ENCODE assay signal across 1 mouse cellular context in the genomic region with DNA sequence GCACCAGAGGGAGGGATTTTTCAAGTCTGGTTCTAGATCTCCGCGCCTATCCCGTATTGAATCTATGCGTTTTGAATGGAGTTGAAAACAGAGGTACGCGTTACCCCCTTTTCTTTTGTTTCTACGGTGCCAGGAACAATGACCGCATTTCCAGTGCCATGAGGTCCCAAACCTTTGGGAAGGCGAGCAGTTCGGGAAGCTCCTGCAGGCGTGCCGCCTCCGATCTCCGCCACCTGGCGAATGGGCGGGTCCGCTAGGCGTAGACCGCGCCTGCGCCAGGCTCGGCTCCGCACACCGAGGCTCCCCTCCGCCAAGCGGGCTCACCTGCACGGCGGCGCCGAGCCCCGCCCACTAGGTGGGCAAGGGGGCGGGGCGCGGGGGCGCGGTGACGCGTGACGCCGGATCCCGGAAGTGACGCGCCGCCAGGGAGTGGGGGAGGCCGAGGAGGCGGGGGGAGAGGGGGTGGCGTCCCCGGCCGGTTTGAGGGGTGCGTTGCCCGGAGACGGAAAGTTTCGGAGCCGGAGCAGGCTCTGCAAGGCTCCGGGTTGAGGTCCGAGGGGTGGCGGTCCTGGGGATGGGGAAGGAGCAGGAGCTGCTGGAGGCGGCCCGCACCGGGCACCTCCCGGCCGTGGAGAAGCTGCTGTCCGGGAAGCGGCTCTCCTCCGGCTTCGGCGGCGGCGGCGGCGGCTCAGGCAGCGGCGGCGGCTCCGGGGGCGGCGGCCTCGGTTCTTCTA.
TF ChIP-seq lines count a peak whose summit lies in the region.

Gene Anks1, plus strand, starts transcription at position 419 of the 734 bp plus-strand sequence.

TF ChIP-seq in CH12.LX, 34 proteins besides CTCF, POLR2A, EP300 and RAD21 (continued from another document):
- TF ChIP-seq MEF2A (IDR thresholded peaks at IDR 0.05; ENCODE audit: borderline replicate concordance, low read depth, low read length): no peak
- no peak for TF ChIP-seq SMC3 (IDR thresholded peaks at IDR 0.05; ENCODE audit: low read depth, low read length)
- TF ChIP-seq ZKSCAN1 (IDR thresholded peaks at IDR 0.05; ENCODE audit: borderline replicate concordance, low read depth, low read length): no peak
- TF ChIP-seq ZMIZ1 (IDR thresholded peaks at IDR 0.05; ENCODE audit: low read depth, low read length): no peak
- no peak for TF ChIP-seq MYC (IDR thresholded peaks at IDR 0.05; ENCODE audit: low read depth, low read length)
- no peak for TF ChIP-seq USF2 (conservative IDR thresholded peaks at IDR 0.05; ENCODE audit: low read depth, low read length)
- TF ChIP-seq TBP (conservative IDR thresholded peaks at IDR 0.05; ENCODE audit: low read depth, low read length): no peak
- no peak for TF ChIP-seq MAFK (IDR thresholded peaks at IDR 0.05; ENCODE audit: insufficient replicate concordance, low read length)
- peak; percentile 75 for TF ChIP-seq SIN3A (IDR thresholded peaks at IDR 0.05; ENCODE audit: low read length)
- TF ChIP-seq NRF1 (IDR thresholded peaks at IDR 0.05; ENCODE audit: low read depth, low read length): peak; percentile 80
- peak; percentile 82 for TF ChIP-seq ELF1 (IDR thresholded peaks at IDR 0.05; ENCODE audit: low read depth, low read length)
- no peak for TF ChIP-seq USF1 (IDR thresholded peaks at IDR 0.05; ENCODE audit: low read depth, low read length)
